Mouse (Mus musculus): ENCODE measurements around the gene Habp2.
"Not testable (repeated sequence)": the region's sequence is repeated elsewhere in the genome, so short reads cannot be mapped to it uniquely, and the experiment has no call there.

The Habp2 gene

GRCm38 (mm10) chr19:56296668-56297067 is 9.7 kb downstream of the Habp2 start:
- no peak for DNase-seq

DNA sequence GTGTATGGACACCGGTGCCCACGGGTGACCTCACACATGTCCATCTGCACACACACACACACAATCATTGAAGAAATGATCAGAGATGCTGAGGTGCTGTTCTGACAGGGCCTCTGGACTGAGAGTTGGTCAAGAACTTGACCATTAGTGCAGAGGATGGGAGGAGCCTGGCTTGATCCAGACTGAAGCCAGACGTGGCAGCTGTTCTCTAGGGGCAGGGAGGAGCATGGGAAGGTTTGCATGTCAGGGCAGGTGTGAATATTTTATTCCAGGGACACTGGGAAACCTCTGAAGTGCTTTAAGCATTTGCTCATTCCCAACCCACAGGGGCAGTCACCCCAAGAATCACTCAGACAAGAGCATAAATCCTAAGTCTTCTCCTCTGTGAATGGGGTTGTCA is 10.3 kb downstream of the Habp2 start:
- DNase-seq = no peak

DNA sequence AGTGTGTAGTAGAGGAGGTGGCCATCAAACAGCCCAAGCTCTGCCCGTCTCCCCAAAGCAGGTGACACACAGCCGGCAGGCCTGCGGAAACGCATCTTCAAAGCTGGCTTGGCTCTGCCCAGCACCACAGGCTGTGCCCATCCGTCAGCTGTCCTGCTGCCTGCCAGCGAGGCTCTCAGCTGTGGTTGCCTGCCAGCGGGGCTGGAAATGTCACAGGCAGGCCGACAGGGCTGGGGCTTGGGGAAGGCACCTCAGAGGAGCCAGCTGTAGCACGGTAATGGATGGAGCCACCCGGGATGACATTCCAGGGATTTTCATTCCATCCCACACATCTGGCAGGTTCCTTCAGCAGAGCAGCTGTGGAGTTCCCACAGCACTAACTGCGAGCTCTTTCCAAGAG is 13.9 kb downstream of the Habp2 start:
- DNase-seq = no peak

GRCm38 (mm10) chr19:56316531-56316930 is 29.6 kb downstream of the Habp2 start:
- no peak for DNase-seq

- DNase-seq = no peak
These were observed 32.3 kb downstream of the Habp2 start for GRCm38 (mm10) chr19:56319219-56319618.

DNA sequence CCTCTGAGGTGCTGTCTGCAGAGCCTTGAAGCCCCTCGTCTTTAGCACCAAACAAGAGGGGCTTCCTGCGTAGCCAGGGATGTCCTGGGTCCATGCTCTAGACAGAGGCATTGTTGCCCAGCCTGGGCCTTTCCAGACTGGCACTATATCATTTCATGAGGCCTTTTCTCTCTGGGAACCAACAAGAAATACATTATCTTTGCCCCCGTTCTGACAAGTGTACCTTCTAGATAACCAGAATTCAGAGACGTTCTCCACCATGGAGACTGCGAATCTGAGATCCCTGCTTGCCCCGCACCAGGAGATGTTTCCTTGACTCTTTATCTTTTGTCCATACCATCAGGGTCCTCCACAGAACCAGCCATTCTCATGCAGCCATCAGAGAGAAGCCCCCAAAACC is 32.7 kb downstream of the Habp2 start:
- DNase-seq = no peak

DNA sequence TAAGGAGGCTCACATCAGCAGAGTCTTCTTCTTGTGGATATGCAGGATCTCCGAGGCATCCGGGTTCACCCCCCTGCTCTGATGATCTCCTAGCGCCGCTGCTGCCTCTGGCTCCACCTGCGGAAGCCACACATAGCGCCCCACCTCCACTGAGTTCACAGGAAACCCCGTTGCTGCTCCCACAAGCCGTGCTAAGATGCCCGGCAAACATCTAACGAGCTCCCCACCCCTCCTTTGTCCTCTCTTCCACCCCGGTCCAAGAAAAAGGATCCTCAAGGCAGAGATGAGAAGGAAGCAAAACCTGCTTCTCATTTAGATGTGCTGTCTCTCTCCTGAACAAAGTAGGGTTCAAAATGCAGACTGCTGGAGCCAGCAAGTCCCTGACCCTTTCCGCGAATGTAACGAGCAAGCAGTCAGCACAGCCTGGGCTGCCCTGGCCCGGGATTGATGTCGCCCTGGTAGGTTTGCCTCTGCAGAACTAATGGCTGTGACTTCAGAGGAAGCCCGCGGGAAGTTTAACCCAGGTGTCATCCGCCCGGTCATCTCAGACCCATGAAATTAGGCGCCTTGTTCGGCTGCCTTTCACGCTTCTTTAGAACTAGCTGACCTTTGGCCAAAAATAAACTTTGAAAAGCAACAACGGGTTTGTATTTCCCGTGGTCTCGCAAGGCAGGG is 33.4 kb downstream of the Habp2 start:
- peak; percentile 29 to 51 for DNase-seq

DNA sequence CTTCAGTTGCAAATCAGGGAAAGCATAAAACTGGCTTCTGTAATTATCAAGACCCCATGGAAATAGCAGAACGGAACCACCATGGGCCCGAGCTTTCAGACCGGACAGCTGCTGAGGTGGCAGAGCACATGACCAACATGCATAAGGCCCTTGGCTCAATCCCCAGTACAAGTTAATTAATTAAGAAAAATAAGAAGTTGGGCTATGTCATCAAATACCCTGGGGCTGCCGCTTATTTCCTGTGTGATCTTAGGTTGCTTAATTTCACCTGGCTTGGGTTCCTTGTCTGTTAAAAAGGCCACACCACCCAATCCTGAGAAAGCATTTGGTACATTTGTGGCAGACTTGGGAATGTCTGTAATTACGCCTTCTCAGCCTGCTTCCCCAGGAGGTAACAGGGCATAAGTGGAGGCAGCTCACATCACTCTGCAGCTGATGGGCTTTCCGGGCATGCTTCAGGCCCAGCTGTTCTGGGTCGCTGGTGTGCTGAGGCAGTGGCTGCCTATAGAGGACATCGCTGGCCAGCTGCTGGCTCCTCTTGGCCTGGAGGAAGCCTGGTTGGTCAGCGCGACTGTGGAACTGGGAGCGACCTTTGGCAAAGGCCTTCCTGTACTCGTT is 34.5 kb downstream of the Habp2 start:
- DNase-seq = peak in 1 of 2 experiments; percentile 21

DNA sequence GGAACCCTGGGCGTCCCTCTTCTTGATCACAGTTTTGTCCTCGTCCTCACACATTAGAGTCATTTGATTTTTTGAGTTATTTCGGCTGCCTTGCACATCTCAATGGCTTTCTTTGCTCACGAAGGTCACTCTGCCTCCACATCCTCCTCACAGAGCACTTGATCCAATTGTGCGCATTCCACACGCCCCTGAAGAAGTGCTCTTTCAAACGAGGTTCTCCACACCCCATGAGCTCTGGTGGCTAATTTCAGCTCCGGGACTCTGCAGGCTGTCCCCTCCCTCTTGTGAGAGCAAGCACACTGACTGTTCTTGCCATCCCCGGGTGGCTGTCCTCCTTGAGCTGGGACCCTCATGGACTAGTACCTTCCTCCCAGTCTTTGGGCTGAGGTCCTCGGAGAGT is 38.7 kb downstream of the Habp2 start:
- DNase-seq = no peak

DNA sequence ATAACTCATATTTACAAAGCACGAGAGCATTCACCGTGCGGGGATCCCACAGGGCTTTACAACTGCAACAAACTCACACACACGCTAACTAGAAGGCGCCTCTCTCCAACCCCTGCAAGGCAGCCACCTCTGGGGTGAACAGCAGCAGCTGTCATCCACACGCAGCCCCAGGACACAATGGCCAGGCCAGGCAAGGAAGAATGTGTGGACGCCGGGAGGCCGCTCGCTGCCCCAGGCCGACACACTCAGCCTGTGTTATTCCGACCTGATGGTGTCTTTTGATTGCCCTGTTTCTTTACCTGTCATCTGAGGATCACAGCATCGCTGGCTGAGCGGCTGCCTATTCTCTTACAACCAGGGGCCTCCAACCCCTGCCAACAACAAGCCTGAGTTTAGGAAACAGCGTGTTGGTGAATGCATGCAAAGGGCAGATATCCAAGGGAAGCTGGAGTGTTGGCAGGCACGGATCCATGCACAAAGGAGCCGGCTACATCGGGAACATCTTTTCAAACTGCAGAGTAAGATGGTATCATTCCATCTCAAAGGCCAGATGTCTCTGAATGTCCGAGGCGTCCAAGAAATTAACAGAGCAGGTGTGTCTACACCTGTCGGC is 39.4 kb downstream of the Habp2 start:
- no peak for DNase-seq

DNA sequence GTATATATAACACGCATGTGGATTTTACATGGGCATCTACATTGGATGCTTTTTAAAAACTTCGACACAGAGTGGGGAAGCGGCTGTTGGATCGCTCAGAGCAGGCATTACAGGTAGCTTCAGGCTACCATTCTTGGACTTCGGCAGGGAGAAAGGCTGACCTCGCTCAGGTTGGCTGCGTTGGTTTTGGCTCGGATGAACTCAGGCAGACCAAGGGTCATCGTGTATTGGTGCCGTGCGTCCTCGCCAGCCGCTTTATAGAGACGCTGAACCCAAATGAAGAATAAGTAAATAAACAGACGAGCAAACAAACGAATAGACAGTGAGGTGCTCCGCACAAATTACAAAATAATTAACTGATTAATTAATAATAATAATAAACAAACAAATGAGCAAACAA is 49.4 kb downstream of the Habp2 start:
- peak; percentile 52 to 67 for DNase-seq

- DNase-seq = peak; percentile 17 to 64
These were observed 49.9 kb downstream of the Habp2 start for GRCm38 (mm10) chr19:56336826-56337225.

GRCm38 (mm10) chr19:56342006-56342405 is 55.1 kb downstream of the Habp2 start:
- peak; percentile 40 to 66 for DNase-seq

GRCm38 (mm10) chr19:56343869-56344563 is 57.1 kb downstream of the Habp2 start:
- no peak for DNase-seq

GRCm38 (mm10) chr19:56346016-56346415 is 59.1 kb downstream of the Habp2 start:
- peak in 1 of 2 experiments; percentile 30 for DNase-seq

DNA sequence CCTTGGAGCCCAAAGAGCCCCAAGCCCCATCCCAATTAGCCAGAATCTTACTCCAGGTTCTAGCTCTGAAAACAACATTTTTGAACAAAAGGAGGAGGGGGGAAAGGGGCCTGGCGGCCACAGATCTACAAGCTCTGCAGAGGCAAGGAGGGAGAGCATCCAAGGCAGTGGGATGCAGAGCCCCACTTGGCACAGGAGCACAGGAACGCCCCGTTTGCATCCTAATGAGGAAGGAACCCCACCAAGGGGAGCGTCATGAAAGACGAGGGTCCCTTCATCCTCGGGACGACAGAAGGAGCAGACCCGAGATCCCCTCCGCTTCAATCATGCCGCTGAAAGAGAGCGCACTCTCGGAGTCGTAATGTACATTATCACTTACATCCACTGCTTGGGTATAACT is 59.8 kb downstream of the Habp2 start:
- no peak for DNase-seq

DNA sequence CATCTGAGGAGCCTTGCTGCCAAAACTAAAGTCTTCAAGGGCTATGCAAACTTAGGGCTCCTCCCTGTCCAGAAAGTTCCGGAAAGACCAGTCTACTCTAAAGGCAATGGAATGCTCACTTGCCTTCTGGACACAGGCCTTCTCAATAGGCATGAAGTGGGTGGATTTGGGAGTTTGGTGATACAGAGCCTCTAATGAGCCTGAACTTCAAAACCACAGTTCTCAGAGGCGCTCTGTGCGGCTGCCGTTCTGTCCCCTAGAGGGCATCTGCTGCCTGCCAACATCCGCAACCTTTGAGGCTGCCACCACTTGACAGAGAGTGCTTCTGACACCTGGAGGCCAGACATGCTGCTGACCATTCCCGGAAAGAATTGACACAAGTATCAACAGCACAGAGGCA is 62.4 kb downstream of the Habp2 start:
- DNase-seq = peak; percentile 53 to 59

DNA sequence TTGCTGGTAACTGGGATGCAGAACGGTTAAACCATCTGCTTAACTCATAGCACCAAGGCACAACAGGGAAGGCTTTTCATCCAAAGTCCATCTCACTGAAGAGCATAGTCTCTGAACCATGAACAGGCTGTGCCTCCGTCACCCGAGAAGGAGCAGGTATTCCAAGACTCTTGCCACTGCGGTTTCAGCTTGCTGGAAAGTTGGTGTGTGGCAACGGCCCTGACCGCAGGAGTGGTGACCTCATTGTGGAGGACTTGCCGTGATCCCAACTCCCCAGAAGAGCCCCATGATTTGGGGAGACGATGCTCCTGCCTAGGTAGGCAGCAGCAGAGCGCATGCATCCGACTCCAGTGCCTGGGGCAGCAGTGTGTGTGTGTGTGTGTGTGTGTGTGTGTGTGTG is 66.8 kb downstream of the Habp2 start:
- no peak for DNase-seq

- no peak for DNase-seq
These were observed 68.3 kb downstream of the Habp2 start for GRCm38 (mm10) chr19:56355201-56355600.

- DNase-seq = peak; percentile 74 to 91
These were observed 69.8 kb downstream of the Habp2 start for GRCm38 (mm10) chr19:56356480-56357373.

DNA sequence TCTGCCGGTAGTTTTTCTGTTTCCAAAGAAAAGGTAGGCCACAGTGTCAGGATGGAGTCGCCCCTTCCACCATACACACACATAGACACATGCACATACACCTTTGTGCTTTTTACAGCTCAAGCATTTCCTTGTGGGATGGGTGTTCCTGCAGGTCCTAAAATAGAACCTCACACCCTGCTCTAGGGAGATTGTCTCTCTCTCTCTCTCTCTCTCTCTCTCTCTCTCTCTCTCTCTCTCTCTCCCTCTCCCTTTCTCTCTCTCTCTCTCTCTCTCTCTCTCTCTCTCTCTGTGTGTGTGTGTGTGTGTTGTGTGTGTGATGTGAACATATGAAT is 70.4 kb downstream of the Habp2 start:
- DNase-seq = not testable (repeated sequence)

- DNase-seq = no peak
These were observed 72.0 kb downstream of the Habp2 start for GRCm38 (mm10) chr19:56358890-56359289.

Measured in kidney, postnatal 25 days (tissue).